Mouse (Mus musculus) adrenal gland, postnatal 36 days (tissue): ENCODE measurements around the gene Efhc2. TPM values are rescaled to one million over a fixed set of nuclear protein-coding genes. Genes with fewer than 3 reads are reported as not detected.

Source experiments
- DNase-seq, 2 experiments: peaks; one replicate each; pipeline ENCODE4 v3.0.0; 2021; ENCODE audit warnings: mixed read lengths in 1 of 2
- long read RNA-seq, 2 experiments: library from polyadenylated mRNA; stranded (forward); transcript quantifications; one replicate each; pipeline ENCODE4 v2.0.0; 2021; ENCODE audit warnings: borderline sequencing depth in 2 of 2
- total RNA-seq, 2 experiments: library from RNA; stranded (reverse); gene quantifications; 2 replicates each; pipeline ENCODE4 v1.2.3; 2021

Gene Efhc2
- total RNA-seq: 1 to 10 TPM; 1.2 to 1.4 TPM
- long read RNA-seq, experiment 1: 0 reads
- long read RNA-seq, experiment 2: 0 reads

DNA sequence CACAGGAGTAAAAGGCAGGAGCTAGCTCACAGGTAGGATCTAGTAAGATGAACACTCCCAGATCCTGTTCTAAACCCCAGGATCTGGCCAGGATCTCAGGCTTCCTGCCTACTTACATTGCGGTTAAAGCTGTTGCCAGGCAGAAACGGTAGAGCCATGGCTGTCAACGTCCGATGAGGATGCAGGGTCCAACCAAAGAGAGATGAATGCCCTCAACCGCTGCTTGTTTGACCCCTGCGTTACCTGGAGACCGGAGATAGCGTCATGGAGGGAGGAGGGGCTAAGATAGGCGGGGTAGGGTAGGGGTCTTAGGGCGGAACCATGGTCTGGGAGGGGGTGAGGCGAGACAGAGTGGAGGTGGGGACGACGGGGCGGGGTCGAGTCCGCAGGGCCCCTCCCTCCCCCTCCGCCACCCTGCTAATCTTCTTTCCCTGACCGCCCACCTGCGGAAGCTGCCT, at the start of gene Efhc2:
Efhc2 (minus strand) TSS at position 243 of the 458 bp plus-strand sequence.
- DNase-seq: peak; percentile 15 to 21

DNA sequence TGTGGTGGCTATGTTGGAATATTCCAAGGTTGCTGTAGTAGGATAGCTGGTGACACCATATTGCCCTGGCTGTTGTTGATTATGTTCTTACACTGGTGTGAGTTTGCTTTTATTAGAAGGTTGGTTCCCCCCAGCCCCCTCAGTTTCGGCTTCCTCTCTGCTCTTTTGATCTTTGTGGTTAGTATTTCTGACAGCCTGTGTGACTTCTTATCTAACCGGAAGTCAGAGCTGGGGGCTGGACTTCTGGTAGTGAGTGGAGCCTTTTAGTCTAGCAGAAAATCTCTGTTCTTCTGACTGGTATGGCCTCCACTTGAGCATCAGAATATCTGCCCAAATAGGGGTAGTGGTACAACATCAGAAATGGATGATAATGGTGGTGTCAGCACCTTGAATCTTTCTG, 45.9 kb upstream of the Efhc2 start:
- DNase-seq: no peak

DNA sequence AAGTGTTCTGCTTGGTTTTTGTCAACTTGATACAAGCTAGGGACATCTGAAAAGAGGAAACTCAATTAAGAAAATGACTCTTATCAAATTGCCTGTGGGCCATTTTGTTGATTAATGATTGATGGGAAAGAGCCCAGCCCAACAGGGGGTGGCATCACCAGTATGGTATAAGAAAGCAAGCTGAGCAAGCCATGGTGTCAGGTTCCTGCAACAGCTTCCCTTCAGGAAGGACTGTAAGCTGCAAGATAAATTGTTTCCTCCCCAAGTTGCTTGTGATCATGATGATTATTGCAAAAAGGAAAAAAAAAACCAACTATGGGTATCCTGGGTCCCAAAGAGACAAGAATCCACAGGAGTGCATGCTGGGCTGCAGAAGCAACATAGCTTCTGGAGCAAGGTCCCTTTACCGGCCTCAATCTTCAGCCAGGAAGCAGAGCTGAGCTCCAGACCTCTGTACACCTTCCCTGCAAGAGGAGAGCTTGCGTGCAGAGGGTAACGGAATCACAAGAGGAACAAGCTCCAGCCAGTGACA, 18.8 kb downstream of the Efhc2 start:
- no peak for DNase-seq

DNA sequence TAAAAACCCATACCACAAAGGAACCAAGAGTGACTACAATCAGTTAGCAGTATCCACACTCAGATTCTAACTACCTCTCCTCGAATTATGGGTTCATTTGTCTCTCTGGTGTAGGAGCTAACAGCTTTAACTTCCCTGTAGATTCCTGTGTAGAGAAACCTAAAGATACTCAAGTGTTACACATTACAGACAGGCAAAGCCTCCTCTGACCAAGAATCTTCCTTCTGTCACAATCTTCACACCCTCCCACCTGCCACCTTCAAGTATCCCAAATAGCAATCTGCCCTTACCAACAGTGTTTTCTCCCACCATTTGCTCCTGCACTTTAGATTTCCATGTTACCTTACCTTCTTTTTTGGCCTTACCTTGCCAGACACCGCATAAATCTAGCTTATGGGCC, 35.3 kb downstream of the Efhc2 start:
- no peak for DNase-seq

DNA sequence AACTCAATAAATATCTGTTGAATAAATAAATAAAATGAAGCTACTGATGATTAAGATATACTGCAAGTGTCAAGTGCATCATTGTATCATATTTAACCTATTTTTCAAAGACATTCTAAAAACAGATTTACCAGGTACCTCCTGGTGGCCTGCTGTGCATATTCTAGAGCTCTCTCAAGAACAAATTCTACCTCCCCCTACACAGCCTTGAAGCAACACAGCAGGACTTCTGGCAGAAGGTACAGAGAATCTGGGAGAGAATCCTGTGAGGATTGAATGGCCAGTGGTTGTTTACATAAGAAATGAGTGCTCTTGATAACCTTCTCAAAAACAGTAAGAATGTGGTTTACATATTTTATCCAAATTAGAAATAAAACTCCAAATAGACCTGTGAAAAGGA, 94.0 kb downstream of the Efhc2 start:
- DNase-seq: no peak

DNA sequence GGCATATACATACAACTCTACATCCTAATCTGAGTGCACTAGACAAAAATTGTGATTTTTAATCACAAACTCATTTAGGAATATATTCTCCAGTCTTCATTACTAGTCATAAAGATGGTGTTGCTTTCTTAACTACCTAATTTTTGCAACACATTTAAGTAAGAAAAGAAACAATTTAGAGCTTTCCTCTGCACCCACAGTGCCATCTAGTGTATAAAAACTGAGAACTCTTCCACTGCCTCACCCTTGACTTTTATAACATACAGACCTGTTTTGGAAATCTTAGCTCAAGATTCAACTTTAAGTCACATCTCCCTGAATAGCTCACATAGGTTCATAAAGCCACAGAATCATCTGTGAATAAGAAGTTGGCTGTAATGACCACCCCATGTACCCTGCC, 101.7 kb downstream of the Efhc2 start:
- DNase-seq: peak in 1 of 2 experiments; percentile 3

DNA sequence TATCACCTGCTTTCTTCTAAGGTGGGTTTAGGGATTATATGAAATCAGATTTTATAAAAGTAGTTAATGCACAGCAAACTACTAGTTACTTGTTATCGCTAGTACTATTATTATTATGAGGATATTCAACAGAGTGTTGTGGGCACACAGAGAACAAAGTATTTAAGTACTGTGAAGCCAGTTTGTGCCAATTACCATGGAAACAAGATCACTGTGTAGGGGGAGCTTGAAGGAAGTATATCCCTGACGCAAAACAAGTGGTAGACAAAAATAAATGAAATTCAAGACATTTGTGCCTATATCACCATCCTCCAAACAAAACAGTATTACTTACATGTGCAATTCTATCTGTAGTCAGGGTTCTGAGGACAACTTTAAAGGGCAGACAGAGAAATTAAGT, 105.7 kb downstream of the Efhc2 start:
- no peak for DNase-seq

DNA sequence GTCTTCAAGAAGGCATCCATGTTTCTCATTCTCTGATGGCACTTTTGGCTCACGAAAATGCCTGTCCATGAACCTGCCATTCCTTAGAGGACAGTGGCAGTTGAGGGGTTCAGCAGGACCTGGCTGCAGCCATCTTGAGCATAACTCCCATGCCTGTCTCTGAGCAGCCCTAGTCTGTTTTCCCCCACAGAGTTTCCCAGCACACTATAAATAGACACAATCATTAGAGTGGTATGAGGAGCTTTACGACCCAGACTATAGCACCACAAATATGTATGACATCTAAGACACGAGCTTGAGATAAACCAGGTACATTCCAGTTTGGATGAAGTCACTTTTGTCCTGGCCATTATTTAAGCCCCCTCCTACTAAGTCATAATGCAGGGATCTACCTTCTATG, 143.4 kb downstream of the Efhc2 start:
- no peak for DNase-seq

DNA sequence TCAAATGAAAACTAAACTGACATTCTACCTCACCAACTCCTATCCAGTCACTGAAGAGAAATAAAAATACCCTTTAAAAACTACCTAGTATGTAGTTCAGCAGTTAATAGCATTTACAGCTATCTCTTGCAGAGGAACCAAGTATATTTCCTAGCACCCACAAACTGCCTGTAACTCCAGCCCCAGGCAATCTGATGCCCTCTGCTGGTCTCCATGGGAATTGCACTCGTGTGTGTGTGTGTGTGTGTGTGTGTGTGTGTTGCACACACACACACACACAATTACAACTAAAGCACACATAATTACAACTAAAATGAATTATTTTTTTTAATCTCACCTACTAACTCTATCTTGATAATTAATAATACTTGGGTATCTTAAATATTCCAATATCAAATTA, 153.5 kb downstream of the Efhc2 start:
- DNase-seq: no peak
